Mouse (Mus musculus) E14TG2a.4 (cell line): ENCODE measurements around the gene Strn.
A peak's percentile ranks its signal among the peaks of the same experiment; 100 is the strongest.

Source experiments
- CTCF ChIP-seq: conservative IDR thresholded peaks from 2 replicates; pipeline ENCODE4 v1.5.1; 2014; ENCODE audit warnings: low read length
- NANOG ChIP-seq: IDR thresholded peaks from 2 replicates; pipeline ENCODE4 v1.6.1; 2014; ENCODE audit warnings: borderline replicate concordance, low read length, mixed read lengths
- POU5F1 ChIP-seq: IDR thresholded peaks from 2 replicates; pipeline ENCODE4 v1.6.1; 2014; ENCODE audit warnings: low read length, borderline replicate concordance

GRCm38 (mm10) chr17:78611117-78611516 is 125.9 kb downstream of the Strn start:
- peak; percentile 43 for TF ChIP-seq CTCF
- TF ChIP-seq NANOG, result no peak
- no peak for TF ChIP-seq POU5F1
